15 mouse cellular contexts compared by ENCODE assay signal in the genomic region with DNA sequence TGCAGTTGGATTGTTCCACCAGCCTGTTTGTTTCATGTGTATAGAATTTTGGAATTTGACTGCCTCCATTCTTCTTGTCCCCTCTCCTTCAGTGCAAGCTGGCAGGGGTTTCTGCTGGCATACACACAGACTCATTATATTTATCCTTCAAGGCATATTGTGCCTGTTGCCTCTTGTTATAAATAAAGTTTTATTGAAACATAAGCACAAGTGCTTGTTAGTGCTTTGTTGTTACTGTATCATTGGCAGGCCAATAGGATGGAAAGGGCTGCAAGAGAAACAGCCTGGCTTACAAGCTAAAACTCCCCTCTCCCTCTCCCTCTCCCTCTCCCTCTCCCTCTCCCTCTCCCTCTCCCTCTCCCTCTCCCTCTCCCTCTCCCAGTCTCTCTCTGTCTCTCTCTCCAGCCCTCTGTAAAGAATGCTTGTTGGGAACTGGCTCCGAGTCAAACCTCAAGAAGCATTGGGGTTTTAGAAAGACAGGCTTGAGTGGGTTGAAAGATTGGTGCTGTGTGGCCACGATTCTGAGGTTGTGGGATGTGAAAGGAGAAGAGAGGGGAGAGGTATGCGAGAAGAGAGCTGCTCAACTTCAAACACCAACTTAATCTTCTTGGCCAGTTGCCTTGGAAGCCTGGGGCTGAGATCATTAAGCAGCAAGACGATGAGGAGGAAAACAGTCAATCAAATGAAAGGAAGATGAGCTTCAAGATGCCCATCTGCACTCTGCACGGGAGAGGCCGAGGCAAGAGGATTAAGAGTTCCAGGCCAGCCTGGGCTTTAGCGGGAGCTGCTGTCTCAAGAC.
DNase-seq lines count a peak whose midpoint lies in the region; ATAC-seq and TF ChIP-seq lines count a peak whose summit lies in the region.
"Had no signal": no experiment of that assay in that cellular context is flagged by ENCODE, and none has a peak within 500 bp of the region (broad histone marks: within the 10 kb centered on the region; RNA-seq: fewer than 3 reads in every experiment).

No protein-coding gene starts in this region.

- peak overlapping the region; percentile 44; the same call in 1 of the 2 replicates for H3K27ac ChIP-seq in forebrain, embryonic 13.5 days
- no peak overlapping the region for H3K27ac ChIP-seq in forebrain, embryonic 10.5 days
- no peak overlapping the region for H3K27ac ChIP-seq in kidney, postnatal 0 days
- H3K27ac ChIP-seq in embryonic facial prominence, embryonic 13.5 days = peak overlapping the region; percentile 85
- peak overlapping the region; percentile 10; the same call in 1 of the 2 replicates for H3K27ac ChIP-seq in midbrain, embryonic 16.5 days (ENCODE audit: low read length)
- H3K27ac ChIP-seq: heart, adult 2 months; limb, embryonic 13.5 days had no signal

- ATAC-seq in forebrain, embryonic 13.5 days = peak; percentile 49; the same call in 1 of the 2 replicates
- no peak for ATAC-seq in kidney, postnatal 0 days (replicated peaks; ENCODE audit: low FRiP score, low read depth)
- ATAC-seq in embryonic facial prominence, embryonic 13.5 days (ENCODE audit: insufficient number of reproducible peaks, insufficient read depth, low FRiP score, low TSS enrichment, low read depth) = no peak
- ATAC-seq in midbrain, embryonic 16.5 days = 0 out of 2 replicates have a peak, but pooled peaks have one; percentile 19

- H3K9ac ChIP-seq in forebrain, embryonic 13.5 days = peak overlapping the region; percentile 45
- no peak overlapping the region for H3K9ac ChIP-seq in kidney, postnatal 0 days (ENCODE audit: low read depth, low read length)
- H3K9ac ChIP-seq in embryonic facial prominence, embryonic 13.5 days = no peak overlapping the region
- H3K9ac ChIP-seq in midbrain, embryonic 16.5 days (ENCODE audit: low read depth, low read length) = 0 out of 2 replicates have a peak overlapping the region, but pooled peaks have one; percentile 23
- H3K9ac ChIP-seq: limb, embryonic 13.5 days had no signal

- H3K27me3 ChIP-seq in forebrain, embryonic 13.5 days = peaks cover 43% of the 10 kb centered on the region
- peaks cover 96% of the 10 kb centered on the region for H3K27me3 ChIP-seq in forebrain, embryonic 10.5 days (ENCODE audit: poor library complexity, severe bottlenecking)
- no peaks in the 10 kb centered on the region for H3K27me3 ChIP-seq in kidney, postnatal 0 days (ENCODE audit: insufficient read depth, low read length)
- peaks cover 23% of the 10 kb centered on the region for H3K27me3 ChIP-seq in embryonic facial prominence, embryonic 13.5 days
- H3K27me3 ChIP-seq in midbrain, embryonic 16.5 days (ENCODE audit: control insufficient read depth, insufficient read depth, low read depth, low read length) = peaks cover 8% of the 10 kb centered on the region; the same call in 1 of the 2 replicates

- H3K4me2 ChIP-seq in forebrain, embryonic 13.5 days = peak overlapping the region; percentile 16; the same call in 1 of the 2 replicates
- H3K4me2 ChIP-seq in kidney, postnatal 0 days (ENCODE audit: low read length) = no peak overlapping the region
- peak overlapping the region; percentile 42 for H3K4me2 ChIP-seq in embryonic facial prominence, embryonic 13.5 days
- no peak overlapping the region for H3K4me2 ChIP-seq in midbrain, embryonic 16.5 days (ENCODE audit: low read length)
- H3K4me2 ChIP-seq: limb, embryonic 13.5 days had no signal

- DNase-seq in forebrain, embryonic 10.5 days (ENCODE audit: extremely low spot score, low spot score) = no peak
- peak; percentile 28 for DNase-seq in kidney, postnatal 0 days (ENCODE audit: low spot score)
- no peak for DNase-seq in kidney, adult 8-10 months
- DNase-seq in cerebellum, adult 18-20 months = no peak
- DNase-seq in gastrocnemius, postnatal 14 days = no peak
- DNase-seq: adrenal gland, postnatal 36 days; cerebellum, adult 9-11 months; heart, adult 2 months; kidney, adult 18-20 months; spleen, adult 18-20 months; thymus, postnatal 14 days had no signal

- 7% methylated on average over 7 of the region's 7 CpGs for WGBS in forebrain, embryonic 13.5 days
- 6% methylated on average over 7 of the region's 7 CpGs for WGBS in forebrain, embryonic 10.5 days
- WGBS in kidney, postnatal 0 days = 17% methylated on average over 7 of the region's 7 CpGs
- 3% methylated on average over 7 of the region's 7 CpGs for WGBS in embryonic facial prominence, embryonic 13.5 days
- WGBS in midbrain, embryonic 16.5 days = 6% methylated on average over 7 of the region's 7 CpGs

- H3K4me3 ChIP-seq in forebrain, embryonic 13.5 days = no peak overlapping the region
- no peak overlapping the region for H3K4me3 ChIP-seq in forebrain, embryonic 10.5 days
- no peak overlapping the region for H3K4me3 ChIP-seq in kidney, postnatal 0 days (replicated peaks; ENCODE audit: low read depth, low read length)
- H3K4me3 ChIP-seq in embryonic facial prominence, embryonic 13.5 days = no peak overlapping the region
- no peak overlapping the region for H3K4me3 ChIP-seq in midbrain, embryonic 16.5 days (ENCODE audit: low read depth, low read length)
- H3K4me3 ChIP-seq: heart, adult 2 months; limb, embryonic 13.5 days had no signal

- H3K4me1 ChIP-seq in forebrain, embryonic 13.5 days = peaks cover 24% of the 10 kb centered on the region
- peaks cover 44% of the 10 kb centered on the region for H3K4me1 ChIP-seq in forebrain, embryonic 10.5 days
- no peaks in the 10 kb centered on the region for H3K4me1 ChIP-seq in kidney, postnatal 0 days (replicated peaks; ENCODE audit: insufficient read depth, low read length)
- peaks cover 53% of the 10 kb centered on the region for H3K4me1 ChIP-seq in embryonic facial prominence, embryonic 13.5 days
- H3K4me1 ChIP-seq in midbrain, embryonic 16.5 days (ENCODE audit: control insufficient read depth, insufficient read depth, low read length) = peaks cover 17% of the 10 kb centered on the region

- H3K9me3 ChIP-seq in forebrain, embryonic 13.5 days (replicated peaks) = no peaks in the 10 kb centered on the region
- no peaks in the 10 kb centered on the region for H3K9me3 ChIP-seq in forebrain, embryonic 10.5 days
- no peaks in the 10 kb centered on the region for H3K9me3 ChIP-seq in kidney, postnatal 0 days (replicated peaks; ENCODE audit: low read length)
- no peaks in the 10 kb centered on the region for H3K9me3 ChIP-seq in embryonic facial prominence, embryonic 13.5 days
- H3K9me3 ChIP-seq in midbrain, embryonic 16.5 days (replicated peaks; ENCODE audit: control insufficient read depth, low read length, poor library complexity, severe bottlenecking) = no peaks in the 10 kb centered on the region
- H3K9me3 ChIP-seq: limb, embryonic 13.5 days had no signal

- no peaks in the 10 kb centered on the region for H3K36me3 ChIP-seq in forebrain, embryonic 13.5 days (ENCODE audit: poor library complexity, severe bottlenecking)
- H3K36me3 ChIP-seq in forebrain, embryonic 10.5 days (replicated peaks) = no peaks in the 10 kb centered on the region
- no peaks in the 10 kb centered on the region for H3K36me3 ChIP-seq in kidney, postnatal 0 days (ENCODE audit: insufficient read depth, low read length)
- H3K36me3 ChIP-seq in embryonic facial prominence, embryonic 13.5 days = no peaks in the 10 kb centered on the region
- H3K36me3 ChIP-seq in midbrain, embryonic 16.5 days (ENCODE audit: control insufficient read depth, insufficient read depth, low read length) = no peaks in the 10 kb centered on the region
- H3K36me3 ChIP-seq: limb, embryonic 13.5 days had no signal

- no peak for TF ChIP-seq CTCF in kidney, postnatal 0 days (IDR thresholded peaks at IDR 0.05; ENCODE audit: low read depth)

- intact Hi-C loops in gastrocnemius, postnatal 14 days (cut with DNase I; ENCODE audit: low total_unique reads) = no loop called here

Comparison
In these comparisons a context has a peak if more than half of its experiments do, and no peak if none do; other contexts are left out.
1. H3K27ac ChIP-seq: peak in forebrain, embryonic 13.5 days (single experiment), embryonic facial prominence, embryonic 13.5 days (single experiment) and midbrain, embryonic 16.5 days (single experiment); none in forebrain, embryonic 10.5 days (single experiment) and kidney, postnatal 0 days (single experiment).
2. ATAC-seq: peak in forebrain, embryonic 13.5 days (single experiment) and midbrain, embryonic 16.5 days (single experiment); none in kidney, postnatal 0 days (single experiment) and embryonic facial prominence, embryonic 13.5 days (single experiment).
3. H3K4me2 ChIP-seq: peak in forebrain, embryonic 13.5 days (single experiment) and embryonic facial prominence, embryonic 13.5 days (single experiment); none in kidney, postnatal 0 days (single experiment) and midbrain, embryonic 16.5 days (single experiment).
4. H3K9ac ChIP-seq: peak in forebrain, embryonic 13.5 days (single experiment) and midbrain, embryonic 16.5 days (single experiment); none in kidney, postnatal 0 days (single experiment) and embryonic facial prominence, embryonic 13.5 days (single experiment).